ENCODE assay signal across 24 mouse cellular contexts in genomic region chr19:31698916-31699315, GRCm38 (mm10).
DNase-seq lines count a peak whose midpoint lies in the region; ATAC-seq and TF ChIP-seq lines count a peak whose summit lies in the region.
"Had no signal": no experiment of that assay in that cellular context is flagged by ENCODE, and none has a peak within 500 bp of the region (broad histone marks: within the 10 kb centered on the region; RNA-seq: fewer than 3 reads in every experiment).

No protein-coding gene starts in this region.

- peak; percentile 66 for DNase-seq in adrenal gland, adult 2 months
- no peak for DNase-seq in adrenal gland, postnatal 10 days
- DNase-seq in heart, adult 9 months (ENCODE audit: low spot score in 2 of 2): no peak
- DNase-seq in urinary bladder, postnatal 36 days (ENCODE audit: low spot score in 2 of 2): no peak
- DNase-seq: cerebellum, adult 2 months; cerebellum, postnatal 25 days; gastrocnemius, adult 2 months; kidney, postnatal 25 days; layer of hippocampus, postnatal 36 days; lung, adult 2 months; lung, postnatal 14 days; midbrain, embryonic 14.5 days; retina, postnatal 1 day; right cerebral cortex, postnatal 25 days; thymus, postnatal 14 days had no signal

- no peak for ATAC-seq in heart, embryonic 11.5 days (replicated peaks; ENCODE audit: insufficient number of reproducible peaks, low FRiP score, low TSS enrichment)
- ATAC-seq in heart, embryonic 14.5 days (ENCODE audit: insufficient number of reproducible peaks, insufficient read depth, low FRiP score, low read depth): no peak
- ATAC-seq: forebrain, embryonic 14.5 days; intestine, postnatal 0 days; liver, embryonic 12.5 days had no signal

- no peaks in the 10 kb centered on the region for H3K9me3 ChIP-seq in heart, embryonic 11.5 days (replicated peaks; ENCODE audit: control insufficient read depth, low read length)
- no peaks in the 10 kb centered on the region for H3K9me3 ChIP-seq in heart, embryonic 14.5 days (ENCODE audit: control insufficient read depth, low read length)
- H3K9me3 ChIP-seq: embryonic facial prominence, embryonic 15.5 days; limb, embryonic 12.5 days; liver, embryonic 12.5 days; neural tube, embryonic 12.5 days had no signal

- H3K27ac ChIP-seq in heart, embryonic 11.5 days (ENCODE audit: low read depth, low read length): peak overlapping the region; percentile 64
- peak overlapping the region; percentile 71 to 72 for H3K27ac ChIP-seq in heart, embryonic 14.5 days (replicated peaks in 1 of 2; ENCODE audit: control insufficient read depth in 1 of 2, insufficient read depth in 1 of 2, low read depth in 2 of 2, low read length in 2 of 2)
- H3K27ac ChIP-seq: embryonic facial prominence, embryonic 15.5 days; gastrocnemius, adult 2 months; limb, embryonic 12.5 days; liver, embryonic 12.5 days; neural tube, embryonic 12.5 days had no signal

- peak overlapping the region; percentile 19 for H3K4me2 ChIP-seq in heart, embryonic 11.5 days
- peak overlapping the region; percentile 53 for H3K4me2 ChIP-seq in heart, embryonic 14.5 days (ENCODE audit: low read length)
- H3K4me2 ChIP-seq in myocyte (ENCODE audit: low read depth): peak overlapping the region; percentile 6
- H3K4me2 ChIP-seq: embryonic facial prominence, embryonic 15.5 days; limb, embryonic 12.5 days; liver, embryonic 12.5 days; neural tube, embryonic 12.5 days had no signal

- no peaks in the 10 kb centered on the region for H3K79me2 ChIP-seq in myocyte (ENCODE audit: control insufficient read depth, insufficient read depth)

- no peaks in the 10 kb centered on the region for H3K27me3 ChIP-seq in heart, embryonic 11.5 days (ENCODE audit: control insufficient read depth, insufficient read depth, low read length)
- H3K27me3 ChIP-seq in heart, embryonic 14.5 days (ENCODE audit: control insufficient read depth, insufficient read depth, low read length): no peaks in the 10 kb centered on the region
- H3K27me3 ChIP-seq in myocyte (ENCODE audit: control insufficient read depth, insufficient read depth, insufficient read length): no peaks in the 10 kb centered on the region
- H3K27me3 ChIP-seq: embryonic facial prominence, embryonic 15.5 days; limb, embryonic 12.5 days; liver, embryonic 12.5 days; neural tube, embryonic 12.5 days had no signal

- H3K9ac ChIP-seq in heart, embryonic 11.5 days (ENCODE audit: low read depth, low read length): no peak overlapping the region
- no peak overlapping the region for H3K9ac ChIP-seq in heart, embryonic 14.5 days (ENCODE audit: low read length)
- H3K9ac ChIP-seq: embryonic facial prominence, embryonic 15.5 days; limb, embryonic 12.5 days; liver, embryonic 12.5 days; neural tube, embryonic 12.5 days had no signal

- H3ac ChIP-seq in myocyte (ENCODE audit: control insufficient read depth, insufficient read length): no peak overlapping the region

- WGBS in heart, embryonic 11.5 days (ENCODE audit: insufficient replicate concordance): 34% methylated on average over 6 of the region's 6 CpGs
- WGBS in heart, embryonic 14.5 days: 30% methylated on average over 6 of the region's 6 CpGs

- no peaks in the 10 kb centered on the region for H3K36me3 ChIP-seq in heart, embryonic 11.5 days (ENCODE audit: control insufficient read depth, insufficient read depth, low read length)
- H3K36me3 ChIP-seq in heart, embryonic 14.5 days (ENCODE audit: control insufficient read depth, insufficient read depth, low read length): no peaks in the 10 kb centered on the region
- no peaks in the 10 kb centered on the region for H3K36me3 ChIP-seq in myocyte (ENCODE audit: control insufficient read depth, insufficient read depth)
- H3K36me3 ChIP-seq: embryonic facial prominence, embryonic 15.5 days; limb, embryonic 12.5 days; liver, embryonic 12.5 days; neural tube, embryonic 12.5 days had no signal

- H3K4me3 ChIP-seq in heart, embryonic 11.5 days (ENCODE audit: low read depth, low read length): no peak overlapping the region
- no peak overlapping the region for H3K4me3 ChIP-seq in heart, embryonic 14.5 days (ENCODE audit: control insufficient read depth in 1 of 2, insufficient read depth in 1 of 2, low read depth in 1 of 2, low read length in 2 of 2)
- no peak overlapping the region for H3K4me3 ChIP-seq in myocyte
- H3K4me3 ChIP-seq: embryonic facial prominence, embryonic 15.5 days; gastrocnemius, adult 2 months; limb, embryonic 12.5 days; liver, embryonic 12.5 days; neural tube, embryonic 12.5 days had no signal

- H3K4me1 ChIP-seq in heart, embryonic 11.5 days (ENCODE audit: control insufficient read depth, insufficient read depth, low read length): peaks cover 13% of the 10 kb centered on the region
- H3K4me1 ChIP-seq in heart, embryonic 14.5 days (ENCODE audit: control insufficient read depth in 2 of 2, insufficient read depth in 2 of 2, low read length in 2 of 2): peaks cover 8 to 33% of the 10 kb centered on the region in 2 experiments
- H3K4me1 ChIP-seq: embryonic facial prominence, embryonic 15.5 days; limb, embryonic 12.5 days; liver, embryonic 12.5 days; neural tube, embryonic 12.5 days had no signal

- no peak for TF ChIP-seq POLR2A in myocyte (IDR thresholded peaks at IDR 0.05; ENCODE audit: insufficient read length, low read depth)

TF ChIP-seq in myocyte, 11 proteins besides CTCF, POLR2A, EP300 and RAD21:
- TF ChIP-seq REST (IDR thresholded peaks at IDR 0.05; ENCODE audit: insufficient read depth, insufficient read length) (no peak), MYOG (IDR thresholded peaks at IDR 0.05; ENCODE audit: control insufficient read depth in 1 of 3, insufficient read depth in 1 of 3, insufficient read length in 2 of 3, low read depth in 2 of 3) (no peak), MYOD1 (IDR thresholded peaks at IDR 0.05; ENCODE audit: control insufficient read depth in 1 of 3, insufficient read length in 2 of 3, low read depth in 2 of 3) (no peak), SRF (IDR thresholded peaks at IDR 0.05; ENCODE audit: control insufficient read depth, insufficient read length, low read depth) (no peak)
